Mouse (Mus musculus): ENCODE results near the gene Ube2l6. TPM values are rescaled to one million over a fixed set of nuclear protein-coding genes. Genes with fewer than 3 reads are reported as not detected.

The Ube2l6 gene
- total RNA-seq, 2 experiments from 2014 or later = 5.6 to 8.1 TPM

GRCm38 (mm10) chr2:84827283-84827920 lies 28.8 kb downstream of the Ube2l6 start:
- no peak for DNase-seq (ENCODE audit: low spot score in 2 of 2)
- intact Hi-C loops (cut with DNase I) = loop anchor here (2.0 kb wide), 1 partner anchor 209 kb away; the partner anchor contains the start of genes P2rx3 and Ssrp1

- intact Hi-C loops (cut with DNase I) = loop anchor here (1.0 to 5.0 kb wide), 4 partner anchors 23 to 175 kb away; no protein-coding TSS in a partner anchor
- DNase-seq (ENCODE audit: low spot score in 2 of 2) = peak; percentile 89 to 95
Measured at GRCm38 (mm10) chr2:84831666-84832391, 33.2 kb downstream of the Ube2l6 start.

GRCm38 (mm10) chr2:84837107-84837506 lies 38.5 kb downstream of the Ube2l6 start:
- no peak for DNase-seq (ENCODE audit: low spot score in 2 of 2)
- intact Hi-C loops (cut with DNase I) = no loop called here

- no peak for DNase-seq (ENCODE audit: low spot score in 2 of 2)
- intact Hi-C loops (cut with DNase I) = no loop called here
Measured at GRCm38 (mm10) chr2:84837817-84838592, 39.4 kb downstream of the Ube2l6 start.

GRCm38 (mm10) chr2:84838593-84838949 lies 39.9 kb downstream of the Ube2l6 start, which contains the start of gene Slc43a1:
TSS of gene Slc43a1 (plus strand) at chr2:84838850.
- intact Hi-C loops (cut with DNase I) = no loop called here
- no peak for DNase-seq (ENCODE audit: low spot score in 2 of 2)

- intact Hi-C loops (cut with DNase I) = no loop called here
- DNase-seq (ENCODE audit: low spot score in 2 of 2) = no peak
Measured at GRCm38 (mm10) chr2:84838993-84839980, 40.7 kb downstream of the Ube2l6 start.

- intact Hi-C loops (cut with DNase I) = no loop called here
- no peak for DNase-seq (ENCODE audit: low spot score in 2 of 2)
Measured at GRCm38 (mm10) chr2:84840016-84840747, 41.6 kb downstream of the Ube2l6 start.

GRCm38 (mm10) chr2:84840748-84841563 lies 42.3 kb downstream of the Ube2l6 start:
- intact Hi-C loops (cut with DNase I) = no loop called here

GRCm38 (mm10) chr2:84841905-84842304 lies 43.3 kb downstream of the Ube2l6 start:
- intact Hi-C loops (cut with DNase I) = no loop called here
- DNase-seq (ENCODE audit: low spot score in 2 of 2) = no peak

More at GRCm38 (mm10) chr2:84840748-84841563, 42.3 kb downstream of the Ube2l6 start:
- no peak for DNase-seq (ENCODE audit: low spot score in 2 of 2)

- intact Hi-C loops (cut with DNase I) = no loop called here
- no peak for DNase-seq (ENCODE audit: low spot score in 2 of 2)
Measured at GRCm38 (mm10) chr2:84843654-84844053, 45.0 kb downstream of the Ube2l6 start.

GRCm38 (mm10) chr2:84845226-84845625 lies 46.6 kb downstream of the Ube2l6 start:
- intact Hi-C loops (cut with DNase I) = no loop called here
- no peak for DNase-seq (ENCODE audit: low spot score in 2 of 2)

GRCm38 (mm10) chr2:84850407-84851129 lies 51.9 kb downstream of the Ube2l6 start:
- DNase-seq (ENCODE audit: low spot score in 2 of 2) = no peak
- intact Hi-C loops (cut with DNase I) = no loop called here

GRCm38 (mm10) chr2:84851130-84852040 lies 52.8 kb downstream of the Ube2l6 start:
- no peak for DNase-seq (ENCODE audit: low spot score in 2 of 2)
- intact Hi-C loops (cut with DNase I) = no loop called here

GRCm38 (mm10) chr2:84855732-84856131 lies 57.1 kb downstream of the Ube2l6 start:
- intact Hi-C loops (cut with DNase I) = loop anchor here (1.0 kb wide), 1 partner anchor 24 kb away; no protein-coding TSS in a partner anchor
- peak; percentile 68 to 70 for DNase-seq (ENCODE audit: low spot score in 2 of 2)

- DNase-seq (ENCODE audit: low spot score in 2 of 2) = no peak
- intact Hi-C loops (cut with DNase I) = no loop called here
Measured at GRCm38 (mm10) chr2:84858551-84858950, 59.9 kb downstream of the Ube2l6 start.
